Mouse (Mus musculus) ovary, postnatal 36 days (tissue): ENCODE data around the gene Tmem178b.
A peak's percentile ranks its signal among the peaks of the same experiment; 100 is the strongest.

Experiments used
- DNase-seq: peaks from one replicate; pipeline ENCODE4 v3.0.0; 2022; ENCODE audit warnings: low spot score, mixed read lengths

The Tmem178b gene

DNA sequence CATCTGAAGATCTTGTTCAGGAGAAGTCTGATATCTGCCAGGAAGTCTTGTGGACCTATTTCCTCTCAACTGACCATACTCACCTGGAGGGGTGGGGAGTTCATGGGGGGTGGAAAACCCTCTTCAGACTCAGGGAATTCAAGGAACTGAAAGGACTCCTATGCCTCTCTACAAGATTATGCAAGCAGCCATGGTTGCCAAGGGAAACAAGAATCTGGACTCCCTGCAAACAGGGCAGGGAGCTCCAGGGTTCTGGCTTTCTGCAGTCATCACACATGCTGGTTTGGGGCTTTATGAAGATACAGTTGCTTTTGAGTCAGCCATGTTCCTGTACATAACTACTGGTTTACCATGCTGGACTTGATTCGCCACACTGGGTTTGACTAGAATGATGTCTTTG lies 390.6 kb downstream of the Tmem178b start:
- DNase-seq, result no peak

- no peak for DNase-seq
Measured at GRCm38 (mm10) chr6:40300707-40301106, 427.6 kb downstream of the Tmem178b start.

DNA sequence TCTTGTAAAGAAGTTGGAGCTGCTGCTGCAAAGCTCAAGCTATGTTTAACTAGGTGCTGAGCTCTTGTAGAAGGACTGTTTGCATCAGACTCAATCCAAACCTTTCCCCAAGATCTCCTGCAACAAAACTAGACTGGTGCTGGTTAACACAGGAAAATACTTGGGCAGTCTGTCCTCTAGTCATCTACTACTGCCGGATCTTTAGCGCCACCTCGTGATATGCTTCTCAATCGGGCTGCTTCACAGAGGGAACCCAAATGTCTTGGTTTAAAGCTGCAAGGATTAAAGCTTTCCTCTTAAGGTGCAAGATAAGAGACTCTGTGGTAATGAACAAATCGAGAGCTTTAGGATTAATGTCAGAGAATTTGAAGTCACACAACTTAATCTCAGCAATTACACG lies 430.3 kb downstream of the Tmem178b start:
- DNase-seq, result peak; percentile 12
